Mouse (Mus musculus): ENCODE results near the gene C2cd4b. TPM values are rescaled to one million over a fixed set of nuclear protein-coding genes. Genes with fewer than 3 reads are reported as not detected.

Gene C2cd4b
- polyA plus RNA-seq, 1 experiment from 2014 or later = 3.8 TPM

DNA sequence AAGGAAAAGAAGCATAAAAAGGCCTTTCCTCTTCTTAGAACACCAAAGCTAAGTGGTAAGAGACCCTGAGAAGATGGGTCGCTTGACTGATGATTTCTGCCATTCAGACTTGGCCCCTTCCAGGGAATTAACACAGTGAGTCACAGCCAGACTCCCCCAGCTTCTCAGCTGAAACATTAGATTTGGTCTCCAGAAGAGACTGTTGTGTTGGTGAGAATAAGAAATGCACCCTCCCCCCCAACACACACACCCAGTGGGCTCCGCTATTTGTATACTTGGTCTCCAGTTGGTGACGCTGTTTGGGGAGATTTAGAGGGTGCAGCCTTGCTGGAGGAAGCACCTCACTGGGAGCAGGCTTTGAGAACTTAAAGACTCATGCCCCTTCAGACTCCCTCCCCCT is 39.1 kb upstream of the C2cd4b start:
- TF ChIP-seq EP300 (optimal IDR thresholded peaks at IDR 0.05) (no peak), CTCF (IDR thresholded peaks at IDR 0.05; ENCODE audit: low read depth) (no peak)
- no peaks in the 10 kb centered on the region for H3K36me3 ChIP-seq (ENCODE audit: control insufficient read depth, insufficient read depth, low read length)
- no peaks in the 10 kb centered on the region for H3K4me1 ChIP-seq (replicated peaks; ENCODE audit: control insufficient read depth, insufficient read depth)
- DNase-seq (ENCODE audit: low spot score) = no peak
- no peak overlapping the region for H3K4me2 ChIP-seq (replicated peaks; ENCODE audit: low read depth)
- no peaks in the 10 kb centered on the region for H3K9me3 ChIP-seq (ENCODE audit: control insufficient read depth, low read length)
- no peak for ATAC-seq (ENCODE audit: low FRiP score, low TSS enrichment)
- no peak overlapping the region for H3K4me3 ChIP-seq (ENCODE audit: low read depth, low read length)
- H3K9ac ChIP-seq (ENCODE audit: low read length) = no peak overlapping the region
- WGBS = 67% methylated on average over 3 of the region's 3 CpGs
- no peak overlapping the region for H3K27ac ChIP-seq (replicated peaks)
- H3K27me3 ChIP-seq (ENCODE audit: control insufficient read depth, insufficient read depth, low read length) = no peaks in the 10 kb centered on the region

DNA sequence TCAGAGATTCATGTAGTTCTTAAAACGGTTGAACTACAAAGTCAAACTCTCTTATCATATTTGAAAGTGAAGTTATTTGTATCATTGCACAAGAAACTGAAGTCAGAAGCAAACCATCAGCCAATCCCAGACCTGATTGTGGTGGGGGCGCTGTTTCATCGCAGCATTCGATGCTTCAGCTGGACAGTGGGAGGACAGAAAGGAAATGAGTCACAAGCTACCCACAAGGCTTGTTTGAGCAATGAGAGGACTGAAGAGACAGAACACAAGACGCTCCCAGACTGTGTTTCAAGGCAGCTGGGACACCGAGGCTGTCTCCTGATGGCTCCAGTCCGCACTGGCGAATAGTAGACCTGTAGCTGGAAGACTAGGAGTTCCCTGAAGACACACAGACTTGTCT is 36.9 kb upstream of the C2cd4b start:
- no peak for ATAC-seq (ENCODE audit: low FRiP score, low TSS enrichment)
- Histone ChIP-seq H3K27me3 (ENCODE audit: control insufficient read depth, insufficient read depth, low read length) (no peaks in the 10 kb centered on the region), H3K9ac (ENCODE audit: low read length) (no peak overlapping the region)

GRCm38 (mm10) chr9:67725196-67725595 is 34.0 kb upstream of the C2cd4b start:
- Histone ChIP-seq H3K4me3 (ENCODE audit: low read depth, low read length) (no peak overlapping the region), H3K9me3 (ENCODE audit: control insufficient read depth, low read length) (no peaks in the 10 kb centered on the region), H3K36me3 (ENCODE audit: control insufficient read depth, insufficient read depth, low read length) (no peaks in the 10 kb centered on the region), H3K4me2 (replicated peaks; ENCODE audit: low read depth) (no peak overlapping the region), H3K27me3 (ENCODE audit: control insufficient read depth, insufficient read depth, low read length) (no peaks in the 10 kb centered on the region), H3K27ac (replicated peaks) (no peak overlapping the region), H3K9ac (ENCODE audit: low read length) (no peak overlapping the region), H3K4me1 (replicated peaks; ENCODE audit: control insufficient read depth, insufficient read depth) (no peaks in the 10 kb centered on the region)
- TF ChIP-seq EP300 (optimal IDR thresholded peaks at IDR 0.05) (no peak), CTCF (IDR thresholded peaks at IDR 0.05; ENCODE audit: low read depth) (no peak)
- DNase-seq (ENCODE audit: low spot score) (no peak), ATAC-seq (ENCODE audit: low FRiP score, low TSS enrichment) (no peak)
- WGBS = 58% methylated on average over 3 of the region's 3 CpGs

More for the DNA sequence above, 36.9 kb upstream of the C2cd4b start:
- no peaks in the 10 kb centered on the region for H3K4me1 ChIP-seq (replicated peaks; ENCODE audit: control insufficient read depth, insufficient read depth)
- no peak overlapping the region for H3K4me3 ChIP-seq (ENCODE audit: low read depth, low read length)
- DNase-seq (ENCODE audit: low spot score) = no peak
- no peaks in the 10 kb centered on the region for H3K36me3 ChIP-seq (ENCODE audit: control insufficient read depth, insufficient read depth, low read length)
- no peak overlapping the region for H3K27ac ChIP-seq (replicated peaks)
- 78% methylated on average over 8 of the region's 8 CpGs for WGBS
- no peaks in the 10 kb centered on the region for H3K9me3 ChIP-seq (ENCODE audit: control insufficient read depth, low read length)
- H3K4me2 ChIP-seq (replicated peaks; ENCODE audit: low read depth) = no peak overlapping the region
- TF ChIP-seq EP300 (optimal IDR thresholded peaks at IDR 0.05) (no peak), CTCF (IDR thresholded peaks at IDR 0.05; ENCODE audit: low read depth) (peak; percentile 10; the same call in 1 of the 2 replicates)

DNA sequence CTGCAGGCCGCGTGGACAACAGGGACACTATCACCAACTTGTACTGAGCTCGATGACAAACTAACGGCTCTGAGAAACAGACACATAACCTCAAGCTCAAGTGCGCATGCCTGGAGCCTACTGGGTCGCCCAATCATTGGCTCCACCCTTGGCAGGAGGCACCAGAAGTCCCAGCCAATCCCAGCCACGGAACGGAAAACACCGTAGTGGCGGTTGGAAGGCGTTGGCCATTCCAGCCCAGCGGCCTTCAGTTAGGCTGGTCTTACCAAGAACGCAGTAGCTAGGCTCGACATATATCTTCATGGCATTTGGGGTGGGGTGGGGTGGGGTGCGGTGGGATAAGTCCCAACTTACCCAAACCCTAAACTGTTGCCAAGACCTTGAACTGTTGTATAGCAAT is 25.5 kb upstream of the C2cd4b start:
- H3K4me2 ChIP-seq (replicated peaks; ENCODE audit: low read depth) = no peak overlapping the region
- 88% methylated on average over 15 of the region's 15 CpGs for WGBS
- no peaks in the 10 kb centered on the region for H3K4me1 ChIP-seq (replicated peaks; ENCODE audit: control insufficient read depth, insufficient read depth)
- TF ChIP-seq CTCF (IDR thresholded peaks at IDR 0.05; ENCODE audit: low read depth) (no peak), EP300 (optimal IDR thresholded peaks at IDR 0.05) (no peak)
- no peaks in the 10 kb centered on the region for H3K36me3 ChIP-seq (ENCODE audit: control insufficient read depth, insufficient read depth, low read length)
- DNase-seq (ENCODE audit: low spot score) (no peak), ATAC-seq (ENCODE audit: low FRiP score, low TSS enrichment) (no peak)
- no peak overlapping the region for H3K9ac ChIP-seq (ENCODE audit: low read length)
- no peaks in the 10 kb centered on the region for H3K27me3 ChIP-seq (ENCODE audit: control insufficient read depth, insufficient read depth, low read length)
- no peaks in the 10 kb centered on the region for H3K9me3 ChIP-seq (ENCODE audit: control insufficient read depth, low read length)
- H3K4me3 ChIP-seq (ENCODE audit: low read depth, low read length) = no peak overlapping the region
- no peak overlapping the region for H3K27ac ChIP-seq (replicated peaks)

DNA sequence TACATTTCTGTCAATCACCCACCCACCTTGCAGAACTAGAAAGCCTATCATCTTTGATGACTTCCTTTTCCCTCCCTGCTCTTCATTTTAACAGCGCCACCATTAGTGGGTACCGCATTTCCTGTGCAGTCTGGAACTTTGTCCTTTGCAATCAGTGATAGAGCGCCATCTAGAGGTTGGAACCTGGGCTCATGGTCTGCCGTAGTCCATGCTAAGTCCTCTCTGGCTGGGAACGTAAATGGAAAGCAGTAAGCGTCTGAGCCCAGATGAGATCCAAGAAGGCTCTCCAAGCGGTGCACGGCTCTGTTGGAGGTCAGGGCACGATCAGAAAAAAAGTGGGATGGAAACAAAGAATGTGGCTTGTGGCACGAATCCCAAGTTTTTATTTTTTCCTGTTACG is 23.8 kb upstream of the C2cd4b start:
- no peak overlapping the region for H3K27ac ChIP-seq (replicated peaks)
- H3K4me1 ChIP-seq (replicated peaks; ENCODE audit: control insufficient read depth, insufficient read depth) = no peaks in the 10 kb centered on the region
- DNase-seq (ENCODE audit: low spot score) (peak; percentile 51), ATAC-seq (ENCODE audit: low FRiP score, low TSS enrichment) (no peak)
- no peaks in the 10 kb centered on the region for H3K27me3 ChIP-seq (ENCODE audit: control insufficient read depth, insufficient read depth, low read length)
- H3K4me3 ChIP-seq (ENCODE audit: low read depth, low read length) = no peak overlapping the region
- H3K9me3 ChIP-seq (ENCODE audit: control insufficient read depth, low read length) = no peaks in the 10 kb centered on the region
- H3K9ac ChIP-seq (ENCODE audit: low read length) = no peak overlapping the region
- H3K4me2 ChIP-seq (replicated peaks; ENCODE audit: low read depth) = no peak overlapping the region
- TF ChIP-seq CTCF (IDR thresholded peaks at IDR 0.05; ENCODE audit: low read depth) (peak; percentile 76), EP300 (optimal IDR thresholded peaks at IDR 0.05) (no peak)
- WGBS = 53% methylated on average over 11 of the region's 11 CpGs
- no peaks in the 10 kb centered on the region for H3K36me3 ChIP-seq (ENCODE audit: control insufficient read depth, insufficient read depth, low read length)

DNA sequence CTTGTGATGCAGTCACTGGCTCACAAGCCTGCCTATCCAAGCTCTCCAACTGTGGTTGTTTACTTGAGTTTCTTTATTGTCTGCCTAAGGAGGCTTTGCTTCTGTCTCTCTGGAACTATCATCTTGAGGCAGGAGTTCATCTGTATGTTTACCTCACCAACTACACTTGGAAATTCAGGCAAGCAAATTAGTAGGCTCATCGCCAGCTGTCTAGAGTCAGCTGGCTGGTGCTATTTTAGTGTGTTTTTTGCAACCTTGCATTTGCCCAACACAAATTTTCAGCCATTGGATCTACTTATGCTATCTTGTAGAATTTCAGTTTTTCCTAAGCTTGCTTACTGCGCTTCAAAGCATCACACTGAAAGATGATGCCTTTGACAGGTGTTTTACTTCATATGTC is 18.0 kb upstream of the C2cd4b start:
- WGBS = 72% methylated on average over 2 of the region's 2 CpGs
- H3K36me3 ChIP-seq (ENCODE audit: control insufficient read depth, insufficient read depth, low read length) = no peaks in the 10 kb centered on the region
- no peaks in the 10 kb centered on the region for H3K4me1 ChIP-seq (replicated peaks; ENCODE audit: control insufficient read depth, insufficient read depth)
- H3K27ac ChIP-seq (replicated peaks) = no peak overlapping the region
- DNase-seq (ENCODE audit: low spot score) (no peak), ATAC-seq (ENCODE audit: low FRiP score, low TSS enrichment) (no peak)
- no peaks in the 10 kb centered on the region for H3K27me3 ChIP-seq (ENCODE audit: control insufficient read depth, insufficient read depth, low read length)
- H3K4me2 ChIP-seq (replicated peaks; ENCODE audit: low read depth) = no peak overlapping the region
- H3K9me3 ChIP-seq (ENCODE audit: control insufficient read depth, low read length) = no peaks in the 10 kb centered on the region
- no peak overlapping the region for H3K9ac ChIP-seq (ENCODE audit: low read length)
- no peak overlapping the region for H3K4me3 ChIP-seq (ENCODE audit: low read depth, low read length)
- TF ChIP-seq CTCF (IDR thresholded peaks at IDR 0.05; ENCODE audit: low read depth) (no peak), EP300 (optimal IDR thresholded peaks at IDR 0.05) (no peak)
